Comparison of ENCODE assay signal across 9 mouse cellular contexts in genomic region chr13:53205128-53205911, GRCm38 (mm10).
DNase-seq lines count a peak whose midpoint lies in the region; ATAC-seq and TF ChIP-seq lines count a peak whose summit lies in the region.
"Had no signal": no experiment of that assay in that cellular context is flagged by ENCODE, and none has a peak within 500 bp of the region (broad histone marks: within the 10 kb centered on the region; RNA-seq: fewer than 3 reads in every experiment).

No protein-coding gene starts in this region.

- no peak for TF ChIP-seq CTCF in embryonic fibroblast, embryonic 13.5 days (IDR thresholded peaks at IDR 0.05; ENCODE audit: borderline replicate concordance, insufficient read depth, low read length)

- ATAC-seq in liver, embryonic 11.5 days (replicated peaks; ENCODE audit: low FRiP score), result no peak
- no peak for ATAC-seq in cerebellum, adult (ENCODE audit: insufficient number of reproducible peaks, low FRiP score, low TSS enrichment)
- no peak for ATAC-seq in forebrain, embryonic 14.5 days

- no peak overlapping the region for H3K4me3 ChIP-seq in embryonic fibroblast, embryonic 13.5 days (ENCODE audit: insufficient read depth, low read length)
- H3K4me3 ChIP-seq in liver, embryonic 11.5 days (ENCODE audit: low read depth, low read length), result no peak overlapping the region
- H3K4me3 ChIP-seq in forebrain, embryonic 14.5 days (ENCODE audit: low read depth, low read length), result no peak overlapping the region

- no peaks in the 10 kb centered on the region for H3K9me3 ChIP-seq in liver, embryonic 11.5 days (ENCODE audit: control insufficient read depth, low read length)
- no peaks in the 10 kb centered on the region for H3K9me3 ChIP-seq in forebrain, embryonic 14.5 days (replicated peaks; ENCODE audit: control insufficient read depth, low read length)

- H3K27ac ChIP-seq in embryonic fibroblast, embryonic 13.5 days (ENCODE audit: insufficient read depth, low read length), result peak overlapping the region; percentile 64
- peak overlapping the region; percentile 58; the same call in 1 of the 2 replicates for H3K27ac ChIP-seq in liver, embryonic 11.5 days (ENCODE audit: low read depth, low read length)
- no peak overlapping the region for H3K27ac ChIP-seq in forebrain, embryonic 14.5 days (ENCODE audit: low read depth, low read length)

- H3K4me2 ChIP-seq in liver, embryonic 11.5 days, result no peak overlapping the region
- H3K4me2 ChIP-seq in forebrain, embryonic 14.5 days (ENCODE audit: low read length), result no peak overlapping the region

- H3K9ac ChIP-seq in liver, embryonic 11.5 days (ENCODE audit: low read depth, low read length), result no peak overlapping the region
- no peak overlapping the region for H3K9ac ChIP-seq in forebrain, embryonic 14.5 days (ENCODE audit: low read length)

- DNase-seq in kidney, postnatal 10 days, result peak; percentile 69
- DNase-seq in kidney, adult 9 months, result no peak
- peak; percentile 75 for DNase-seq in embryo, embryonic 10.5 days (ENCODE audit: low spot score)
- DNase-seq in liver, embryonic 11.5 days (ENCODE audit: low spot score), result peak; percentile 40
- DNase-seq in layer of hippocampus, postnatal 10 days (ENCODE audit: low spot score in 2 of 2), result no peak
- no peak for DNase-seq in forebrain, embryonic 14.5 days (ENCODE audit: low spot score)
- DNase-seq: cerebellum, adult 11-12 months had no signal

- TF ChIP-seq POLR2A in embryonic fibroblast, embryonic 13.5 days (IDR thresholded peaks at IDR 0.05; ENCODE audit: low read depth, low read length), result no peak

- no peaks in the 10 kb centered on the region for H3K36me3 ChIP-seq in liver, embryonic 11.5 days (ENCODE audit: control insufficient read depth, insufficient read depth, low read length)
- H3K36me3 ChIP-seq in forebrain, embryonic 14.5 days (ENCODE audit: control insufficient read depth, insufficient read depth, low read length), result no peaks in the 10 kb centered on the region

- H3K4me1 ChIP-seq in embryonic fibroblast, embryonic 13.5 days (ENCODE audit: control insufficient read depth, insufficient read depth, low read length), result peaks cover 21% of the 10 kb centered on the region
- H3K4me1 ChIP-seq in liver, embryonic 11.5 days (replicated peaks; ENCODE audit: control insufficient read depth, insufficient read depth, low read length), result peaks cover 11% of the 10 kb centered on the region
- H3K4me1 ChIP-seq in forebrain, embryonic 14.5 days (ENCODE audit: control insufficient read depth, insufficient read depth, low read length), result peaks cover 14% of the 10 kb centered on the region

- whole genome bisulfite sequencing in liver, embryonic 11.5 days, result 27% methylated on average over 17 of the region's 17 CpGs
- WGBS in forebrain, embryonic 14.5 days, result 75% methylated on average over 17 of the region's 17 CpGs

- H3K27me3 ChIP-seq in liver, embryonic 11.5 days (replicated peaks; ENCODE audit: control insufficient read depth, insufficient read depth, low read length), result no peaks in the 10 kb centered on the region
- H3K27me3 ChIP-seq in forebrain, embryonic 14.5 days (replicated peaks; ENCODE audit: control insufficient read depth, insufficient read depth, low read length), result no peaks in the 10 kb centered on the region

Comparison
In these comparisons a context has a peak if more than half of its experiments do, and no peak if none do; other contexts are left out.
1. DNase-seq: peak in kidney, postnatal 10 days (single experiment), embryo, embryonic 10.5 days (single experiment) and liver, embryonic 11.5 days (single experiment); none in kidney, adult 9 months (single experiment), layer of hippocampus, postnatal 10 days (0 of 2) and forebrain, embryonic 14.5 days (single experiment).